Mouse (Mus musculus) forelimb bud, embryonic 11.5 days (tissue): ENCODE results near the gene Gprin3.
"Not testable (repeated sequence)": the region's sequence is repeated elsewhere in the genome, so short reads cannot be mapped to it uniquely, and the experiment has no call there.

Experiments
- DNase-seq: peaks from one replicate; pipeline ENCODE4 v3.0.0-alpha.2; 2012; ENCODE audit warnings: low read depth, low spot score

Gene Gprin3

DNA sequence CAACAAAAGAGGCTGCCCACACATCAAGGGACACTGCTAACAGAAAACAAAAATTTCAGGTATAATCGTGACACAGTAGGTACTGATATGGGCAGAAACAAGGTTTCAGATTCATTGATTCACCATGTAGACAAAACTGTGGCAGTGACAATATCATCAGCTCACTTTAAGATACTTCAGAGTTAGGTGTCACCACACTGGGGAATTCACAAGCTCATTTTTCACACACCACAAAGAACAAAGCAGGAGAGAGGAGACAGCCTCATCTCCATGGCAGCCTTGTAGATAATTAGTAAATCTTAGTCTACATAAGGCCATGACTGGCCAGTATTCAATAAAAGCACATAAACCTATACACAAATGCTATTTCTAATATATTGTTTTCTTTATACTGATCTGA lies 77.4 kb downstream of the Gprin3 start:
- no peak for DNase-seq

DNA sequence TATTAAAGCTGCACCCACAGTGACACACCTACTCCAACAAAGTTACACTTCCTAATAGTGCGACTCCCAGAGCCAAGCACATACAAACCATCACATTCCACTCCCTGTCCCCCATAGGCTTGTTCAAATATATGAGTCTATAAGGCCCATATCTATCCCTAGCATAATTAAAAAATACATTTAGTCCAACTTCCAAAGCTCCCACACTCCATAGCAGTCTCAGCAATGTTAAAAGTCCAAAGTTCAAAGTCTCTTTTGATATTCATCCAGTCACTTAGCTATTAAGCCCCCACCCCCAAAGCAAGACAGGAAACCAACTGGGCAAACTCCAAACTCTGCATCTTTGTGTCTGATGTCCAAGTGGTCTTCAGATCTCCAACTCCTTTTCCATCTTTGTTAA lies 84.9 kb downstream of the Gprin3 start:
- DNase-seq, result no peak

DNA sequence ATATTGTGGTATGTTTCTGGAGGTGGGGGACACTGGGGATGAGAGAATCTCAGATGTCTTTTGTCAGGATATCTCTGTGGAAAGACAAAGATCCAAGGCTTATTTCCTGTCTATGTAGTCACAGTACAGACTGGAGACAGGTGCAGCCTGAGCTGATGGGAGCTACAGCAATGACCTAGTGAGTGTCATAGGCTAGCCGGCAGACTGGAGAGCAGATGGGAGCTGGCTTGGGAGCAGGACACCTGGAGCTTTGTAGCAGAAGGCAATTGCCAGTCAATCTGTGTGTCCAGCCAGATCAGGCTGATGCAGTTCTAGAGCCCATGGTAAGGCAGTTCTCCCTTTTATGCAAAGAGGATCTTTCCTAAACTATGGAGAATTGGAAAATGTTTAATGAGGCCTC lies 97.8 kb downstream of the Gprin3 start:
- no peak for DNase-seq

GRCm38 (mm10) chr6:59315868-59316267 lies 110.2 kb downstream of the Gprin3 start:
- no peak for DNase-seq

DNA sequence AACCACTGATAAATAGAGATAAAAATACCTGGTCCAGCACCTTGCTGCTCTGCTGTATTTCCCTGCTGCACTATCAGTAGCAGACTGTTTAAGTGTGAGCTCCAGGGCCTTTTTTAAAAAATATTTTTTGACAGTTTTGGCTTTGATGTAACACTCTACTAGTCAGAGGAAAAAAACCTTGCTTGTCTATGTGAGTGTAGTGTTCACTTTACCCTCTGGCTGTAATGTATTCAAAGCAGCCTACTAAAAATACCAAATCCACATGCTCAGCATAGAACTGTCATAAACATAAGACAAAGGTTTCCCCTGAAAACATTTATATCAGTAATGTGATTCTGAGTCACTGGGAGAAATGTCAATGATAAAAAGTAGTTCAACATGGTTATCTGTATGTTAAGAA lies 111.0 kb downstream of the Gprin3 start:
- DNase-seq, result no peak

DNA sequence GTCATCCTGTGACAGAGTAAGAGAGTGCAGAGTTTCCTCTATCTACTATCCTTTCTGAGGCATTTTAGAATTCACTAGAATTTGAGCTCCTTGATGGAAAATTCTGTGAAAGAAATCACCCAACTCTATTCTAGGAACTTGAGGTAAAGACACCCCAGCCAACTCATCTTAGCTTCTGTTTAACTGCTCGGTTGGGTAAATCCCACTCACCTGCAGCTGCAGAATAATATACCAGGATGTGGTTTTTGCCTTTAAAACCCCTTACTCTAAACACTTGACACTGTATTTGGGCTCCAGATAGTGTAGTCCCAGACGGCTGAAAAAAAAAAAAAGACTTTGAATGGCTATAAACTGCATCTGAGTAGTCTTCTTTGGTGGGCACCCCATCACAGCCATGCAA lies 112.9 kb downstream of the Gprin3 start:
- no peak for DNase-seq

- DNase-seq, result no peak
Observed at GRCm38 (mm10) chr6:59311241-59311640, 114.9 kb downstream of the Gprin3 start.

- DNase-seq, result not testable (repeated sequence)
Observed at GRCm38 (mm10) chr6:59304235-59304942, 121.7 kb downstream of the Gprin3 start.

DNA sequence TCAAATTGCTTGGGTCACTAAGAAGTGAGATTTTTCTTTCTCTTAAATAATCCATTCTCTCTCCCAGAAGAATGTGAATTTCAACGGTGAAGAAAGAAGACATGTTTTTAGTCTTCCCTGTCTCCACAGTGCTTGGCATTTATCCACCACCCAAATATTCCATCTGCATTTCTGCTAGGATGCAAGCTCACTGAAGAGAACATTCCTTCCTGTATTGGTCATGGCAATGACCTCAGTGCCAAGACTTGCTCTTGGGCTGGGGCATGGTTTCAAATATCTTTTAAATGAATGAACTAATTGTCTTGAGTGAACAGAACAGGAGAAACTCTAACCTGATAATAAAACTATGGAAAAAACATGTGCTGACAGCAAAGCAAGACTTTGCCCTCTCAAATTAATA lies 123.1 kb downstream of the Gprin3 start:
- DNase-seq, result no peak
